Mouse (Mus musculus) kidney, embryonic 15.5 days (tissue): Measurements from ENCODE around the gene Mt3. TPM values are rescaled to one million over a fixed set of nuclear protein-coding genes. Genes with fewer than 3 reads are reported as not detected.
"Not testable (repeated sequence)": the region's sequence is repeated elsewhere in the genome, so short reads cannot be mapped to it uniquely, and the experiment has no call there.

Source experiments
- ATAC-seq: fragments of 200-750 bp; cut with Nextera tagmentation; replicated peaks from 2 replicates; pipeline ENCODE4 v1.8.0; 2017; ENCODE audit warnings: moderate TSS enrichment; ENCODE audit not compliant: low FRiP score
- H3K27ac ChIP-seq: fragments of 300-500 bp; sonication (generic); 2 replicates; pipeline ENCODE4 v1.5.1; 2015; ENCODE audit warnings: mild to moderate bottlenecking, inconsistent platforms
- H3K27me3 ChIP-seq: fragments of 300-500 bp; sonication (generic); 2 replicates; pipeline ENCODE4 v1.6.1; 2015; ENCODE audit warnings: inconsistent platforms
- H3K36me3 ChIP-seq: fragments of 300-500 bp; sonication (generic); 2 replicates; pipeline ENCODE4 v1.6.1; 2015; ENCODE audit warnings: inconsistent platforms
- H3K4me1 ChIP-seq: fragments of 300-500 bp; sonication (generic); 2 replicates; pipeline ENCODE4 v1.6.1; 2015; ENCODE audit warnings: inconsistent platforms
- H3K4me2 ChIP-seq: fragments of 300-500 bp; sonication (generic); 2 replicates; pipeline ENCODE4 v1.6.1; 2015; ENCODE audit warnings: moderate library complexity, mild to moderate bottlenecking, inconsistent platforms
- H3K4me3 ChIP-seq: fragments of 300-500 bp; sonication (generic); replicated peaks from 2 replicates; pipeline ENCODE4 v1.5.1; 2015; ENCODE audit warnings: mild to moderate bottlenecking, inconsistent platforms
- H3K9ac ChIP-seq: fragments of 300-500 bp; sonication (generic); 2 replicates; pipeline ENCODE4 v1.6.1; 2015; ENCODE audit warnings: mild to moderate bottlenecking, inconsistent platforms
- H3K9me3 ChIP-seq: fragments of 300-500 bp; sonication (generic); replicated peaks from 2 replicates; pipeline ENCODE4 v1.6.1; 2016; ENCODE audit warnings: inconsistent platforms
- WGBS: fragments of 180-500 bp; shearing (Covaris S2); methylation state at CpG from one replicate; pipeline ENCODE4 v1.1.7; 2015; ENCODE audit warnings: mixed read lengths; 5-methylcytosine and 5-hydroxymethylcytosine counted together
- polyA plus RNA-seq: library from polyadenylated mRNA; unstranded; fragments of >200 nt; fragmentation: Nextera tagmentation; extraction: Ambion mirVana; gene quantifications from 2 replicates; pipeline ENCODE4 v1.2.1, GENCODE M21; 2015

Gene Mt3
- polyA plus RNA-seq, 1 experiment from 2014 or later: 2.9 TPM

DNA sequence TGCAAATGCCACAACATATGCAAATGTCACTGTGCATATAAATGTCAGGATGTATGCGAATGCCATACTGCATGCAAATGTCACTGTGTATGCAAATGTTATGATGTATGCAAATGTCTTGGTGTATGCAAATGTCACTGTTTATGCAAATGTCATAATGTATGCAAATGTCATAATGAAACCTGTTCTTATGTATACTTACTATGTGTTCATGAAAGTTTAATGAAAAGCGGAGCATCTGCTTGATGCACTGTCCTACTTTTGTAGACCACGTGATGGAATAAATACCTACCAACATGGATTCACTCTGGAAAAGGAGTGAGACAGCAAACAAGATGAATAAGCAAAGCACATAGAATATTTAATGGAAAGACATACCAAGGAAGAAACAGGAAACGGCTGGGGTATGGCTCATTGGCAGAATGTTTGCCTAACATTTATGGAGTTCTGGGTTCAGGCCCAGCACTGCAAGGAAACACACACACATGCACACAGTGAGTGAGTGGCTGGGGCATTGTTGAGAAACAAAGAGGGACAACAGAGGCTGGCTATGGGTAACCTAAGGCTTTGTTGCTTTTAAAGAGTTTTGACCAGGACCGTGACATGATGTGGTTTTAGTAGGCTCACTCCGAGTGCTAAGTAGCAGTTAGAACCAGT is 23.1 kb upstream of the Mt3 start:
- Histone ChIP-seq H3K27me3 (no peaks in the 10 kb centered on the region), H3K27ac (no peak overlapping the region), H3K4me1 (no peaks in the 10 kb centered on the region), H3K36me3 (no peaks in the 10 kb centered on the region), H3K4me3 (no peak overlapping the region), H3K4me2 (no peak overlapping the region), H3K9ac (no peak overlapping the region), H3K9me3 (no peaks in the 10 kb centered on the region)
- no peak for ATAC-seq
- 88% methylated on average over 6 of the region's 6 CpGs for WGBS

DNA sequence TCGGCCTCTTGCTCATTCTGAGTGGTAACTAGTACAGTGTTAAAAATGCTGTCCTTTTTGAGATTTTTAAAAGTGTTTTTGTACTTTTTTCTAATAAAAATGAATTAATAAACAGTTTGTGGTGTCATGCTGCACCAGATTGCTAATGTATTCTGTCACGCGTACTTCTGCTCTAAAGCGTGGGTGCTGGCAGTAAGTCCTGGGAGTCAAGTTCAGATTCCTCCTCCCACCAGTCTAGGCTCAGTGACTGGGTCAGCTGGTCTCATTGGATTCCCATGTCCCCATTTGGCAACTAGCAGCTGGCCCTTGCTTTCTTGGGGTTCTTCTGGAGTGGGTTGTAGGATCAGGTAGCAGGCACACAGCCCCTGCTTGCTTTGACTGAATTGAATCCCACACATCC is 22.3 kb upstream of the Mt3 start:
- Histone ChIP-seq H3K4me1 (no peaks in the 10 kb centered on the region), H3K9ac (no peak overlapping the region), H3K9me3 (no peaks in the 10 kb centered on the region), H3K27ac (no peak overlapping the region), H3K4me3 (no peak overlapping the region), H3K27me3 (no peaks in the 10 kb centered on the region), H3K4me2 (no peak overlapping the region), H3K36me3 (no peaks in the 10 kb centered on the region)
- ATAC-seq: no peak
- WGBS: 72% methylated on average over 4 of the region's 4 CpGs

DNA sequence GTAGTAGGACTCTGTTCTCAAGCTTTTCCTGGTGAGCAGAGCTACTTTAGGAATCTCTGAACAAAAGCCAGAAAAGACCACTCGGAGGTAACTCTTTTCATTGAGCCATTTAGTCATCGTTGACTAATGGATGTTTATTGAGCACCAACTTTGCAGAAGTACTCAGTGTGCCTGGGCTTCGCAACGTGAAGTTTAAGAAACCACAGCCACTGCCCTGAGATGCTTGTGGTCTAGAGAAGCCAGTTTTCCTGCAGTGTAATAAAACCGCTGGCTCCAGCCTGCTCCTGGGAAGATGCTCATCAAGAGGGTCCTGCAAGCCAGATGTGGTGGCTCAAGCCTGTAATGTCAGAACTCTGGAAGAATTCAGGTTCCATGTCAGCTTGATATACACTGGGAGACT is 20.3 kb upstream of the Mt3 start:
- no peak overlapping the region for H3K4me2 ChIP-seq
- H3K4me1 ChIP-seq: no peaks in the 10 kb centered on the region
- ATAC-seq: no peak
- no peaks in the 10 kb centered on the region for H3K27me3 ChIP-seq
- no peak overlapping the region for H3K27ac ChIP-seq
- H3K4me3 ChIP-seq: no peak overlapping the region
- no peaks in the 10 kb centered on the region for H3K9me3 ChIP-seq
- no peak overlapping the region for H3K9ac ChIP-seq
- no peaks in the 10 kb centered on the region for H3K36me3 ChIP-seq
- 67% methylated on average over 5 of the region's 5 CpGs for WGBS

DNA sequence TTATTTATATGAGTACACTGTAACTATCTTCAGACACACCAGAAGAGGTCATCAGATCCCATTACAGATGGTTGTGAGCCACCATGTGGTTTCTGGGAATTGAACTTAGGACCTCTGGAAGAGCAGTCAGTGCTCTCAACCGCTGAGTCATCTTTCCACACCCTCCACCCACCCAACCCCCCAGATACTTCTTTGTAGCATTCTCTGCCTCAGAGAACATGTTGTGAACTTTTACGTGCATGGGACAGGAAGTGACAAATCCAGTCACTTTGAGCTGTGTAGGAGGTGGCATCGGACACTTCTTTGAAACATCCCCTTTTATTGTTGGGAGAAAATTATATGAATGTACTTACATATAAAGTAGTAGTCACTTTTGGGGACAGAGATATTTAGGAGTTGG is 17.8 kb upstream of the Mt3 start:
- 40% methylated on average over 3 of the region's 3 CpGs for WGBS
- H3K36me3 ChIP-seq, H3K27ac ChIP-seq, H3K9me3 ChIP-seq, H3K4me3 ChIP-seq, H3K27me3 ChIP-seq, H3K4me1 ChIP-seq, H3K9ac ChIP-seq, H3K4me2 ChIP-seq, ATAC-seq: not testable (repeated sequence)

DNA sequence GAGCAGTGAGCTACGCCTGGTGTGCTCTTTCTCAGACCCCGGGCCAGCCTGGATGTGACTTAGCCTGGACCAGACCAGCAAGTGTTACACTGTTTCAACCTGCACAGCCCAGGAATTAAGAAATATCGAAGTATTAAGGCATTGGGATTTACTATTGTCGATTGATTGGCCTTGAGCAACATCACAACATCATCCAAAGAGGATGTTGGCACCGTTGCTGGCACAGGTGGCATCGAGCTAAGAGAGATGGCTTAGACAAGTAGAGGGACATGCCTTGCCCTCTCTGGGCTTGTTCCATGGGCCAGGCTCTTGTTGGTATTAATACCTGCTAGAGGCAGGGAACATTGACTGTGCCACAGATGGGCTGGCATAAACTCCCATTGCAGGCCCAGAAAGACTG is 16.9 kb upstream of the Mt3 start:
- Histone ChIP-seq H3K9me3 (no peaks in the 10 kb centered on the region), H3K4me3 (no peak overlapping the region), H3K36me3 (no peaks in the 10 kb centered on the region), H3K9ac (no peak overlapping the region), H3K27me3 (no peaks in the 10 kb centered on the region), H3K27ac (no peak overlapping the region), H3K4me1 (no peaks in the 10 kb centered on the region), H3K4me2 (no peak overlapping the region)
- no peak for ATAC-seq
- WGBS: 89% methylated on average over 6 of the region's 6 CpGs

DNA sequence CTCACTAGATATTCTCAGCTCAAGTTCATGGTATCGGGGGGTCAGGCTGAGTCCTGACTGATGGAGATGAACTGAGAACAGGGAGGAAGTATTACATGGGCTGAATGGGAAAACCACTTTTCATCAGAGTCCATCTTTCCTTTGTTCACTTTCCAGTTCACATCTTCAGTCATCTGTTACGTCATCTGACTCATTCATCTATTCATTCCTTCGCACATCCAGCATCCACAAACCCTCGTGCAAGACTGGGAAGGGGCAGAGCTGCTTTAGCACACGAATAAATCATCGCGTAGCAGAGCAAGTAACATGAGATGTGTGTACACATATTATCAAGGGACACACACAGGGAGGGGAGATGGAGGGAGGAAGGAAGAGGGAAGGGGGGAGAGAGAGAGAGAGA is 16.2 kb upstream of the Mt3 start:
- Histone ChIP-seq H3K4me1 (no peaks in the 10 kb centered on the region), H3K4me2 (no peak overlapping the region), H3K4me3 (no peak overlapping the region), H3K9me3 (no peaks in the 10 kb centered on the region), H3K27ac (no peak overlapping the region), H3K27me3 (no peaks in the 10 kb centered on the region), H3K36me3 (no peaks in the 10 kb centered on the region), H3K9ac (no peak overlapping the region)
- ATAC-seq: no peak
- WGBS: 58% methylated on average over 7 of the region's 7 CpGs

DNA sequence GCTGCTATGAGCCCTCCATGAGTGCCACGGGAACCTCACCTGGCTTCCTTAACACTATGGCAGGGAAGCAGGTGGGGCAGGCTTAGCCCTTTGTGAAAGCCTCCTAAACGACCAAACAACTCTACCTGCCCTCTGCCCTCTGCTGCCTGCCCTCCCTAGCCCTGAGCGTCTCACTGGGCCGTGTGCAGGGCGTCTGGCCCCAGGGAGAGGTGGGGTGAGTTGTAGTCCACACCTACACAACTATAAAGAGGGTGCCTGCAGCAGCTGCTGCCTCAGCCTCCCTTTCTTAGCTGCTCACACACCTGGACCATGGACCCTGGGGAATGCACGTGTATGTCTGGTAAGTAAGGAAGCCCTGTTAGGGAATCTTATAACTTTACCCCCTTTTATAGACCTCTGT is 15.5 kb upstream of the Mt3 start, which contains the start of gene Mt4:
Gene Mt4, plus strand, starts transcription at position 265 of the 400 bp plus-strand sequence.
- H3K36me3 ChIP-seq: no peaks in the 10 kb centered on the region
- no peaks in the 10 kb centered on the region for H3K4me1 ChIP-seq
- WGBS: 37% methylated on average over 6 of the region's 6 CpGs
- H3K9me3 ChIP-seq: no peaks in the 10 kb centered on the region
- H3K4me3 ChIP-seq: no peak within 1 kb of the TSS
- H3K9ac ChIP-seq: no peak within 1 kb of the TSS
- no peaks in the 10 kb centered on the region for H3K27me3 ChIP-seq
- no peak within 1 kb of the TSS for H3K4me2 ChIP-seq
- no peak within 1 kb of the TSS for H3K27ac ChIP-seq
- no peak for ATAC-seq

DNA sequence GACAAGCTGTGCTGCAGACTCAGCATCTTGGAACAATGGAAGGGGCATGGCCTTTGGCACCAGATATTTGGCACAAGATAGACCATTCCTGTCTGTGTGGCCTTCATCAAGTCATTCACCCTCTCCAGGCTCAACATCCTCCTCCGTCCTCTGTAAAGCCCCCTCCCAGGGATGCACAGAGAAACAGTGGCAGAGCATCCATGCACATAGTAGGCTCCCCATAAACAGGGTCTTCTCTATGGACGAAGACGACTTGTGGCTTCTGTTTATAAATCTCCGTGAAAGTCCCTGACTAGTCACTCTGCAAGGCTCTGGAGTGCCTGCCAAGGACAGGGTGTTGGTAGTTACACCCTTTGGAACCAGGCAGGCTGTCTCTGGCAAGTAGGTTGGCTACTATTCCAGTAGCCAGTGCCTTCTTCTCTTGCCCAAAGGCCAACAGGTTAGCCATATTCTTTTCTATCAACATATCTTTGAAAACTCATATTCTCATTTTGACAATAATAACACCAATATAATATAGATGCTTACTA is 12.1 kb upstream of the Mt3 start:
- H3K4me1 ChIP-seq: no peaks in the 10 kb centered on the region
- no peak for ATAC-seq
- WGBS: 90% methylated on average over 4 of the region's 4 CpGs

DNA sequence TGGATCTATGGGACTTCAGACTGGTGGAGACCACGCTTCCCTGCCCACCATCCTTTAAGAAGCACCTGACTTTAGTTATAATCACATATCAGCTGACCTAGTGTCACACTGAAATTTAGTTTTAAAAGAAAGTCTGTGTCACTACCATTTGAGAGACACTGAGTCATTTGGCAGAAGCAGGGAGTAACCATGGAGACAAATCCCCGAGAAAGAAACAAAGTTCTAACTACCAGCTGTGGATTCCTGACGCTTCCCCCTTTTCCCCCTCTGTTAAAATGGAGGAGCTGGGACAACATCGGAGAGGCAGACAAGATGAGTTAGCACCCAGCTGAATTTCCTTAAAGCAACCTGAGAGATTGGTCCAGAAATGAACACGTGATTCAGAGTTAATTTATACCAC is 4.2 kb upstream of the Mt3 start:
- H3K4me2 ChIP-seq: no peak overlapping the region
- H3K4me1 ChIP-seq: peaks cover 11% of the 10 kb centered on the region
- ATAC-seq: no peak
- no peak overlapping the region for H3K4me3 ChIP-seq
- H3K9ac ChIP-seq: no peak overlapping the region
- H3K9me3 ChIP-seq: no peaks in the 10 kb centered on the region
- WGBS: 56% methylated on average over 5 of the region's 5 CpGs
- H3K36me3 ChIP-seq: no peaks in the 10 kb centered on the region
- H3K27ac ChIP-seq: no peak overlapping the region
- peaks cover 11% of the 10 kb centered on the region for H3K27me3 ChIP-seq

More for the DNA sequence above, 12.1 kb upstream of the Mt3 start:
- no peak overlapping the region for H3K9ac ChIP-seq
- no peaks in the 10 kb centered on the region for H3K27me3 ChIP-seq
- H3K4me3 ChIP-seq: no peak overlapping the region
- H3K27ac ChIP-seq: no peak overlapping the region
- no peak overlapping the region for H3K4me2 ChIP-seq
- no peaks in the 10 kb centered on the region for H3K9me3 ChIP-seq
- no peaks in the 10 kb centered on the region for H3K36me3 ChIP-seq

DNA sequence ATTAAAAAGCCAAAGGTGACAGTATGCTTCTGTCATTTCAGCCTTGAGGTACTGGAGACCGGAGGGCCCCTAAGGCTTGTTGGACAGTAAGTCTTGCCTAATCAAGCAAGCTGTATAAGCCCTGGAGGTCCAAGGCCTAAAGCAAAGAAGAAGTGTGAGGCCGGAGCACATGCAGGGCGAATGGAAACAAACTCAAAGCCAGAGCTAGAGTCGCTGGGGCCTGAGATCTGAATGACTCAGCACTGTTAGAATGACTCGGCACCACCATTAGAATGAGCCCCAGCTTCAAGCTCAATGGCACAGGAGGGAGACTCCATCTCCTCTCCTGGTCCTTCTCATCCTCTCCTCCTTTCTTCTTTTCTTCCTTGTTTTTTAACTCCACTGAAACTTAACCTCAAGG is 1.5 kb upstream of the Mt3 start:
- ATAC-seq: no peak
- Histone ChIP-seq H3K9me3 (no peaks in the 10 kb centered on the region), H3K36me3 (no peaks in the 10 kb centered on the region), H3K27ac (no peak overlapping the region), H3K4me3 (no peak overlapping the region), H3K27me3 (peaks cover 18% of the 10 kb centered on the region), H3K4me2 (no peak overlapping the region), H3K4me1 (peaks cover 25% of the 10 kb centered on the region), H3K9ac (no peak overlapping the region)
- 69% methylated on average over 5 of the region's 5 CpGs for WGBS

DNA sequence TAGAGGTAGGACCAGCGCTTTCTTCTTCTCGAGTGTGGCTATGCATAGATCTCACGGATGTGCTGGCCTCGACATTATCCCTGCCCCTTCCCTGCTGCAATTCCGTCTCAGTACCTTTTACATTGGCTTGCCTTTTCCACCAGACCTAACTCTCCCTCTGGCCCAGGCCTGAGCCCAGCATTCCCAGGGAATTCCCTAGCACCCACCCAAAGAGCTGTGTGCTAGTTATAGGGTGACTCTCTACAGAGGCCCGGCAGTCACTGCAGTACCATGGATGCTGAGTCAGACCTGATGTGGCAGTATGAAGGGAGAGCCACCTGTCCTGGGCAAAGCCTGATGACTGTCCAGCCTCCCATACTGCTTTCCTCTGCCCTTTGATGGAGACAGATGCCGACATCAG is 1.0 kb downstream of the Mt3 start:
- H3K27ac ChIP-seq: no peak overlapping the region
- H3K36me3 ChIP-seq: no peaks in the 10 kb centered on the region
- 23% methylated on average over 7 of the region's 7 CpGs for WGBS
- peaks cover 25% of the 10 kb centered on the region for H3K4me1 ChIP-seq
- ATAC-seq: no peak
- H3K9ac ChIP-seq: no peak overlapping the region
- peak overlapping the region; percentile 79 for H3K4me2 ChIP-seq
- H3K9me3 ChIP-seq: no peaks in the 10 kb centered on the region
- H3K27me3 ChIP-seq: peaks cover 18% of the 10 kb centered on the region
- 0 out of 2 replicates have a peak overlapping the region, but pooled peaks have one; percentile 38 for H3K4me3 ChIP-seq

DNA sequence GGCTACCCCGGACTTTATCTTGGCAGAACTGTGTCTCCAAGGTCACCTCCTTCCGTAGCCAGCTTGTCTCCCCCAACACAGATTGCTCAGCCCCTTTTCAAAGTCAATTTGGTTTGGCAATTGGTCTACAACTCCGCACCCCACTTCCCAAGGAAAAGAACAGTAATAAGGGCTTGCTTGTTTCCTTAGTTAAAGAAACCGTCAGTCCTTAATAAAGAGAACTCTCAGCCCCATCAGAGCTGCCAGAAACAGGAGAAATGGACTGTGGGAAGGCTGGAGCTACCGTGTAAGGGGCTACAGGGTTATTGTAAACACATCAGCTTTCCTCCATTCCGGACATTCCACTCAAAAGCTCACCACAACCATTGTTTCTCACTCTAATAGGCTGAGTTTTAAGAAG is 2.1 kb downstream of the Mt3 start:
- no peak overlapping the region for H3K4me3 ChIP-seq
- H3K27ac ChIP-seq: no peak overlapping the region
- no peak for ATAC-seq
- peaks cover 25% of the 10 kb centered on the region for H3K4me1 ChIP-seq
- H3K36me3 ChIP-seq: no peaks in the 10 kb centered on the region
- H3K9ac ChIP-seq: no peak overlapping the region
- H3K9me3 ChIP-seq: no peaks in the 10 kb centered on the region
- H3K27me3 ChIP-seq: peaks cover 18% of the 10 kb centered on the region
- WGBS: 43% methylated on average over 6 of the region's 6 CpGs
- H3K4me2 ChIP-seq: no peak overlapping the region

DNA sequence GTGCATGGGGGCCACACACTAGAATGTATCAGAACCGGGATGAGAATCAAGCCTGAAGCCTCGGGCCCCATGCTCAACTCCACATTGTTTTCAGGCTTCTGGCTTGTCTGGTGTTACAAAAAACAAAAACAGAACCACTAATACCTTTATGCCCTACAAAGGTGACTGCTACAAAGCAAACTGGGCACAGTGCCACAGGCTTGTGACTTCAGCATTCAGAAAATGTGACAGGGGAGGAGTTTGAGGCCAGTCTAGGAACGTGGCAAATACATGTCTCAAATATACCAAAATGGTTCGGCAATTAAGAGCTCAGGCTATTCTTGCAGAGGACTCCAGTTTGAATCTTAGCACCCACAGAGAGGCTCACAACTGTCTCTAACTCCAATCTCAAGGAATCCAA is 3.7 kb downstream of the Mt3 start:
- peaks cover 25% of the 10 kb centered on the region for H3K4me1 ChIP-seq
- H3K4me2 ChIP-seq: no peak overlapping the region
- H3K36me3 ChIP-seq: no peaks in the 10 kb centered on the region
- H3K27me3 ChIP-seq: peaks cover 18% of the 10 kb centered on the region
- WGBS: 72% methylated on average over 4 of the region's 4 CpGs
- H3K4me3 ChIP-seq: no peak overlapping the region
- no peak overlapping the region for H3K9ac ChIP-seq
- H3K27ac ChIP-seq: no peak overlapping the region
- H3K9me3 ChIP-seq: no peaks in the 10 kb centered on the region
- no peak for ATAC-seq
